Mouse (Mus musculus) ES-Bruce4 (cell line): Measurements from ENCODE around the gene Nkpd1. TPM values are rescaled to one million over a fixed set of nuclear protein-coding genes. Genes with fewer than 3 reads are reported as not detected.

Source experiments
- H3K27ac ChIP-seq: 2 replicates; pipeline ENCODE4 v1.5.1; 2012; ENCODE audit warnings: low read length, inconsistent platforms; ENCODE audit not compliant: insufficient read depth
- H3K27me3 ChIP-seq: 2 replicates; pipeline ENCODE4 v1.6.1; 2012; ENCODE audit warnings: mild to moderate bottlenecking, low read length, inconsistent platforms; ENCODE audit not compliant: control insufficient read depth, poor library complexity, insufficient read depth, severe bottlenecking
- H3K36me3 ChIP-seq: 2 replicates; pipeline ENCODE4 v1.6.1; 2012; ENCODE audit warnings: inconsistent platforms, mild to moderate bottlenecking, low read length, moderate library complexity; ENCODE audit not compliant: control insufficient read depth, poor library complexity, insufficient read depth, severe bottlenecking
- H3K4me1 ChIP-seq: one replicate; pipeline ENCODE4 v1.8.1; 2011; ENCODE audit warnings: low read length; ENCODE audit not compliant: control insufficient read depth, insufficient read depth
- H3K4me3 ChIP-seq: 2 replicates; pipeline ENCODE4 v1.5.1; 2011; ENCODE audit warnings: low read depth, mild to moderate bottlenecking, low read length
- H3K9ac ChIP-seq: 2 replicates; pipeline ENCODE4 v1.6.1; 2012; ENCODE audit warnings: low read depth, mild to moderate bottlenecking, inconsistent platforms; ENCODE audit not compliant: poor library complexity, severe bottlenecking
- H3K9me3 ChIP-seq: replicated peaks from 2 replicates; pipeline ENCODE4 v1.6.1; 2012; ENCODE audit warnings: mild to moderate bottlenecking, low read length, inconsistent platforms; ENCODE audit not compliant: control insufficient read depth, poor library complexity, insufficient read depth, severe bottlenecking
- CTCF ChIP-seq: IDR thresholded peaks from one replicate; pipeline ENCODE4 v1.8.1; 2011; ENCODE audit warnings: low read depth, low read length
- EP300 ChIP-seq: IDR thresholded peaks from 2 replicates; pipeline ENCODE4 v1.6.1; 2011; ENCODE audit warnings: low read depth, low read length; ENCODE audit not compliant: insufficient read depth
- POLR2A ChIP-seq: IDR thresholded peaks from one replicate; pipeline ENCODE4 v1.8.1; 2011; ENCODE audit warnings: low read length; ENCODE audit not compliant: insufficient read depth
- polyA plus RNA-seq: library from polyadenylated mRNA; stranded (reverse); fragments of >200 nt; gene quantifications from 2 replicates; pipeline ENCODE4 v1.2.4, GENCODE M21; 2011; ENCODE audit warnings: low read depth; ENCODE audit not compliant: missing spikeins, insufficient read depth, insufficient read length

Nkpd1 gene
- polyA plus RNA-seq, 1 experiment: 0.34 TPM

DNA sequence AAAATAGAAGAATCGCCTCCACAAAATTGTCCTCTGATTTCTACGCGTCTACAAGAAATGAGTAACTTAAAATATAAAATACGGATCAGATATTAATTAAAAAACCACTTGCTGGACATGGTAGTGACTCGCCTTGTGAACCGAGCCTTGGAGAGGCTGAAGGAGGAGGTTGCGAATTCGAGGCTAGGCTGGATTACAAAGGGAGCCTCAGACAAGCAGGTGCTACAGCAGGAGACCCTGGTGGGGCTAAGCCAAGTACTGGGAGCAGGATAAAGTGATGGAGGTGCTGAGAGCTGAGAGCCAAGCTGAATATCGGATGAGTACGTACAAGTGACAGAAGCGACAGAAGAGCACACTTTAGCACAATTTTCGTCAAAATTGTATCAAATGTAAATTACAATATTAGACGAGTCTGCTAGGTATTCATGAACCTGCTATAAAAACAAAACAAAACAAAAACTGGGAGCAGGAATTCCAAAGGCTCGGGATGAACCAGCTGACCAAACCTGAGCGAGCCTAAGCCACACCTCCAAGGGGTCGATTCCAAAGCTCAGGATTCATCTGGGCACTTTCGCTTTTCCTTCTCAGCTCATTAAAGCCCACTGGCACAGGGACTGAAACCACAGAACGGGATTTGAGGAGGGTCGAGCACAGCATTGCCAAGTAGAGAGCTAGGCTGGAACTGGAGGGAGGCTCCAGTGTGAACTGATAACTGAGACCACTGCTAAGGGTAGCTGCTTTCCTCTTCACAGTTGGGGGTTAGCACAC, 45.2 kb downstream of the Nkpd1 start, which contains the start of gene Ppp1r37:
TSS of gene Ppp1r37 (minus strand) at position 434 of the 768 bp plus-strand sequence.
- Histone ChIP-seq H3K9me3 (no peaks in the 10 kb centered on the region), H3K27me3 (no peaks in the 10 kb centered on the region), H3K4me3 (peak within 1 kb of the TSS; percentile 79), H3K27ac (no peak within 1 kb of the TSS), H3K4me1 (peaks cover 4% of the 10 kb centered on the region), H3K36me3 (peaks cover 5% of the 10 kb centered on the region; the same call in 1 of the 2 replicates), H3K9ac (peak within 1 kb of the TSS; percentile 74)
- TF ChIP-seq CTCF (no peak), EP300 (no peak), POLR2A (no peak)

DNA sequence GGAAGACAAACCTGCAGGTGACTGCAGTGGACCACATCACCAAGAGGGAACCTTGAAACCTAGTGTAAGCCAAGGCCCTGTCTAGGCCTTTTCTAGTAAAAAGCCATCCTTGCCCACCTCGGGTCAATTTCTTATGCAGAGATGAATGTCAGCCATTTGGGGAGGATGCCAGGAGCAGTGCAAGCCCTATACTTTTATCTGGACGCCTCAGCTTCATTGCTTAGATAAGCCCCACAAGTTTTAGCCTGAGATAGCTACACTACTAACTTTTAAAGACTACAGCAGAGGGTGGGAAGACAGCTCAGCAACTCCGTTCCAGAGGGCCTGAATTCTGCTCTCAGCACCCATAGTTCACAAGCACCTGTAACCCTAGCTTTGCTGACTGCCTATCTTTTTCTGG, 46.2 kb downstream of the Nkpd1 start:
- TF ChIP-seq CTCF (no peak), EP300 (no peak)
- H3K4me3 ChIP-seq: no peak overlapping the region
- peaks cover 8% of the 10 kb centered on the region for H3K4me1 ChIP-seq
- no peaks in the 10 kb centered on the region for H3K27me3 ChIP-seq
- H3K9ac ChIP-seq: no peak overlapping the region
- peaks cover 5% of the 10 kb centered on the region; the same call in 1 of the 2 replicates for H3K36me3 ChIP-seq
- no peak overlapping the region for H3K27ac ChIP-seq
- no peaks in the 10 kb centered on the region for H3K9me3 ChIP-seq

DNA sequence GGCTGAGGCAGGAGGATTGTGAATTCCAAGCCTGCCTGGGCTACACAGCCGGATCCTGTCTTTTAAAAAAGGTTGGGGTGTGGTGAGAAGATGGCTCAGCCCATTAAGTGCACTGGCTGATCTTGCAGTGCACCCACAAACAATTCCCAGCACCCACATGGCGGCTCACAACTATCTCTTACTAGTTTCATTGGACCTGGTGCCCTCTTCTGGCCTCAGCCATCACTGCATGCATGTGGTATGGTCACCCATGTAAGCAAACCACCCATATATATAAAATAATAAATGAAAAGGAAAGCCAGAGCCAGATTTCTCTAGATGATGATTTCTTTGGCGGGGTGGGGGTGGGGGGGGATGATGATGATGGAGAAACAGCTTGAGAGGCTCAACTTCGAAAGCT, 46.8 kb downstream of the Nkpd1 start:
- no peak overlapping the region for H3K4me3 ChIP-seq
- H3K36me3 ChIP-seq: peaks cover 5% of the 10 kb centered on the region; the same call in 1 of the 2 replicates
- no peaks in the 10 kb centered on the region for H3K27me3 ChIP-seq
- no peak overlapping the region for H3K9ac ChIP-seq
- no peaks in the 10 kb centered on the region for H3K9me3 ChIP-seq
- no peak for TF ChIP-seq POLR2A
- peak; percentile 56 for TF ChIP-seq CTCF
- peaks cover 8% of the 10 kb centered on the region for H3K4me1 ChIP-seq
- H3K27ac ChIP-seq: no peak overlapping the region

DNA sequence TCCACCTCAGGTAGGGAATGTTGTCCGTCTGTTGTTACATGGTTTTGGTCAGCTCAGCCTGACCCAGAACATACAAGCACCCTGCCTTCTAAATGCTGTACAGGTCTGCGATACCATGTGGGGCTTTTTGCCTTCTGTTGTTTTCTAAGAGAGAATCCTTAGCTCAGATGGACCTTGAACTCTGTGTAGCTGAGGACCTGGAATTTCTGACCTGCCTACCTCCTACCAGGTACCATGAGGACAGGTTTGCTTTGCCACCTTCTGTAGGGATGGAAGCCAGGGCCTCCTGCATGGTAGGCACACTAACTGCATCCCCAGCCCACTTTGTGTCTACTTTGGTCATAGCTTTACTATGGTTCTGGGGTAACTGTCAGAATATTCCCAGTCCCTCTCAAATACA, 48.2 kb downstream of the Nkpd1 start:
- no peak overlapping the region for H3K27ac ChIP-seq
- TF ChIP-seq EP300 (no peak), CTCF (no peak), POLR2A (no peak)
- H3K4me1 ChIP-seq: peaks cover 9% of the 10 kb centered on the region
- H3K9me3 ChIP-seq: no peaks in the 10 kb centered on the region
- H3K27me3 ChIP-seq: no peaks in the 10 kb centered on the region
- peaks cover 5% of the 10 kb centered on the region; the same call in 1 of the 2 replicates for H3K36me3 ChIP-seq
- H3K9ac ChIP-seq: no peak overlapping the region
- no peak overlapping the region for H3K4me3 ChIP-seq

DNA sequence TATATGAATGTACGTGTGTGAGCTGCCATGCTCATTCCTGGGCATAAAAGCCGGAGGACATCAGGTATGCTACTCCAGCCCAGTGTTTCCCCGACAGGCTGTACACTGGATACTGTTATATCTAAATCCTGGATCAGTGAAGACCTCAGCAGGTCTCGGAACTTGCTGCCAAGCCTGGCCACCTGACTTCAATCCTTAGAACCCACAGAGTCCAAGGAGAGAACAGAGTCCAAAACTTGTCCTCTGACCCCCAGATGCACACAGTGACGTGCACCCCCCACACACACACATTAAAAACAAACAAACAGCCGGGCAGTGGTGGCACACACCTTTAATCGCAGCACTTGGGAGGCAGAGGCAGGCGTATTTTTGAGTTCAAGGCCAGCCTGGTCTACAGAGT, 49.8 kb downstream of the Nkpd1 start:
- H3K4me1 ChIP-seq: peaks cover 6% of the 10 kb centered on the region
- no peaks in the 10 kb centered on the region for H3K9me3 ChIP-seq
- no peak overlapping the region for H3K27ac ChIP-seq
- no peak overlapping the region for H3K9ac ChIP-seq
- no peak for TF ChIP-seq POLR2A
- no peak for TF ChIP-seq EP300
- no peak for TF ChIP-seq CTCF
- peaks cover 5% of the 10 kb centered on the region; the same call in 1 of the 2 replicates for H3K36me3 ChIP-seq
- no peaks in the 10 kb centered on the region for H3K27me3 ChIP-seq
- no peak overlapping the region for H3K4me3 ChIP-seq

DNA sequence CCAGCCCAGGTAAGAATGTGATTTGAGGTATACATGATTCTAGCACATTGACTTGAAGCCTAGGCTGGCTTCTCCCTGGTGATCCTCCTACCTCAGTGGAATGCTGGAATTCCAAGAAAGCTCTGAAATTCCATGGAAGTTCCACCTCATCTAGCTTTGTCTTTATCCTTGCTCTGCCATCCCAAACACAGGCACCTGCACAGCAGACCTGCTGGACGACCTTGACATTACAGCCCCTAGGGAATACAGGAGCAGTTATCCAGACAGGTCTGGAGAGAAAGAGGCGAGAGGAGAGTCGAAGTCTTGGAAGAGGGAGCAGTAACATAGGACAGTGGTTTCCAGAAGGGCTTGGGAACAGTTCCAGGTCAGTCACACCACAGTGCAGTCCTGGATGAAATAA, 52.0 kb downstream of the Nkpd1 start:
- Histone ChIP-seq H3K9me3 (no peaks in the 10 kb centered on the region), H3K27ac (peak overlapping the region; percentile 18; the same call in 1 of the 2 replicates), H3K27me3 (no peaks in the 10 kb centered on the region), H3K9ac (no peak overlapping the region), H3K4me1 (peaks cover 6% of the 10 kb centered on the region), H3K4me3 (no peak overlapping the region), H3K36me3 (peaks cover 5% of the 10 kb centered on the region; the same call in 1 of the 2 replicates)
- TF ChIP-seq EP300: no peak
- no peak for TF ChIP-seq CTCF
- no peak for TF ChIP-seq POLR2A
